Mouse (Mus musculus) layer of hippocampus, adult 11-12 months (tissue): ENCODE measurements at regions not wholly inside any gene's neighbourhood (a gene's known extent, or its start where the extent isn't known, plus 50 kb on each side); places are given as distances from the start of the nearest gene placed in this dataset.
A peak's percentile ranks its signal among the peaks of the same experiment; 100 is the strongest.

Experiments used
- DNase-seq: peaks from one replicate; pipeline ENCODE4 v3.0.0; 2022; ENCODE audit warnings: low spot score

GRCm38 (mm10) chrX:33416321-33416720 lies 103.1 kb downstream of the Btbd35f12 start:
- peak; percentile 1 for DNase-seq
